Mouse (Mus musculus) stomach, postnatal 0 days (tissue): Measurements from ENCODE around the gene Prdm11. TPM values are rescaled to one million over a fixed set of nuclear protein-coding genes. Genes with fewer than 3 reads are reported as not detected.

Experiments
- ATAC-seq: fragments of 200-750 bp; cut with Nextera tagmentation; 2 replicates; pipeline ENCODE4 v1.8.0; 2017; ENCODE audit not compliant: low FRiP score, low TSS enrichment
- DNase-seq: peaks from one replicate; pipeline ENCODE4 v3.0.0-alpha.2; 2016; ENCODE audit warnings: low spot score
- H3K27ac ChIP-seq: fragments of 300-500 bp; sonication (generic); replicated peaks from 2 replicates; pipeline ENCODE4 v1.5.1; 2014; ENCODE audit warnings: mild to moderate bottlenecking, control low read depth
- H3K27me3 ChIP-seq: fragments of 300-500 bp; sonication (generic); 2 replicates; pipeline ENCODE4 v1.6.1; 2014; ENCODE audit warnings: low read length; ENCODE audit not compliant: control insufficient read depth, insufficient read depth
- H3K36me3 ChIP-seq: fragments of 300-500 bp; sonication (generic); 2 replicates; pipeline ENCODE4 v1.6.1; 2014; ENCODE audit warnings: low read length, mixed read lengths; ENCODE audit not compliant: control insufficient read depth, insufficient read depth
- H3K4me1 ChIP-seq: fragments of 300-500 bp; sonication (generic); replicated peaks from 2 replicates; pipeline ENCODE4 v1.6.1; 2014; ENCODE audit warnings: antibody characterized with exemption; ENCODE audit not compliant: control insufficient read depth, insufficient read depth
- H3K4me2 ChIP-seq: fragments of 300-500 bp; sonication (generic); replicated peaks from 2 replicates; pipeline ENCODE4 v1.6.1; 2014; ENCODE audit warnings: low read depth, mild to moderate bottlenecking, control low read depth, moderate library complexity
- H3K4me3 ChIP-seq: fragments of 300-500 bp; sonication (generic); 2 replicates; pipeline ENCODE4 v1.5.1; 2014; ENCODE audit warnings: low read depth, low read length, control low read depth
- H3K9ac ChIP-seq: fragments of 300-500 bp; sonication (generic); 2 replicates; pipeline ENCODE4 v1.6.1; 2014; ENCODE audit warnings: mild to moderate bottlenecking, low read length, control low read depth, mixed read lengths
- H3K9me3 ChIP-seq: fragments of 300-500 bp; sonication (generic); 2 replicates; pipeline ENCODE4 v1.6.1; 2016; ENCODE audit warnings: low read length; ENCODE audit not compliant: control insufficient read depth
- CTCF ChIP-seq: IDR thresholded peaks from 2 replicates; pipeline ENCODE4 v1.5.1; 2016; ENCODE audit warnings: antibody characterized with exemption, low read depth, mild to moderate bottlenecking, moderate library complexity
- EP300 ChIP-seq: optimal IDR thresholded peaks from 2 replicates; pipeline ENCODE3; 2016; ENCODE audit warnings: antibody characterized with exemption
- WGBS: fragments of 180-500 bp; shearing (Covaris S2); extraction: QIAGEN DNeasy Blood & Tissue Kit; methylation state at CpG from one replicate; pipeline ENCODE4 v1.1.7; 2014; 5-methylcytosine and 5-hydroxymethylcytosine counted together
- polyA plus RNA-seq: library from polyadenylated mRNA; unstranded; fragments of >200 nt; fragmentation: Nextera tagmentation; extraction: Ambion mirVana; gene quantifications from 2 replicates; pipeline ENCODE4 v1.2.1, GENCODE M21; 2015

The Prdm11 gene
- polyA plus RNA-seq, 1 experiment from 2014 or later, result 5.8 TPM

- no peak overlapping the region for H3K4me2 ChIP-seq
- no peak overlapping the region for H3K27ac ChIP-seq
- no peaks in the 10 kb centered on the region for H3K9me3 ChIP-seq
- 73% methylated on average over 11 of the region's 11 CpGs for WGBS
- H3K4me1 ChIP-seq, result 0 out of 2 replicates have a peak, but pooled peaks cover 3% of the 10 kb centered on the region
- DNase-seq, result no peak
- H3K36me3 ChIP-seq, result no peaks in the 10 kb centered on the region
- H3K9ac ChIP-seq, result no peak overlapping the region
- TF ChIP-seq CTCF (no peak), EP300 (no peak)
- no peak overlapping the region for H3K4me3 ChIP-seq
- no peaks in the 10 kb centered on the region for H3K27me3 ChIP-seq
- ATAC-seq, result no peak
Observed at GRCm38 (mm10) chr2:92945125-92945746, 100.7 kb downstream of the Prdm11 start.

GRCm38 (mm10) chr2:92944356-92944755, 101.6 kb downstream of the Prdm11 start:
- 83% methylated on average over 3 of the region's 3 CpGs for WGBS
- H3K4me3 ChIP-seq, result no peak overlapping the region
- no peak for ATAC-seq
- no peak overlapping the region for H3K27ac ChIP-seq
- H3K4me2 ChIP-seq, result no peak overlapping the region
- H3K4me1 ChIP-seq, result 0 out of 2 replicates have a peak, but pooled peaks cover 3% of the 10 kb centered on the region
- no peak for DNase-seq
- TF ChIP-seq CTCF (no peak), EP300 (no peak)
- no peaks in the 10 kb centered on the region for H3K27me3 ChIP-seq
- H3K9ac ChIP-seq, result no peak overlapping the region
- H3K9me3 ChIP-seq, result no peaks in the 10 kb centered on the region
- no peaks in the 10 kb centered on the region for H3K36me3 ChIP-seq

- Histone ChIP-seq H3K36me3 (no peaks in the 10 kb centered on the region), H3K9me3 (no peaks in the 10 kb centered on the region), H3K9ac (no peak overlapping the region), H3K4me1 (0 out of 2 replicates have a peak, but pooled peaks cover 3% of the 10 kb centered on the region), H3K4me3 (no peak overlapping the region), H3K4me2 (no peak overlapping the region), H3K27me3 (no peaks in the 10 kb centered on the region), H3K27ac (no peak overlapping the region)
- ATAC-seq (no peak), DNase-seq (no peak)
- TF ChIP-seq EP300, result no peak
- no peak for TF ChIP-seq CTCF
- WGBS, result 81% methylated on average over 3 of the region's 3 CpGs
Observed at GRCm38 (mm10) chr2:92943406-92943805, 102.6 kb downstream of the Prdm11 start.

GRCm38 (mm10) chr2:92941463-92941862, 104.5 kb downstream of the Prdm11 start:
- no peak overlapping the region; the same call in 1 of the 2 replicates for H3K4me2 ChIP-seq
- TF ChIP-seq CTCF (no peak), EP300 (no peak)
- 28% methylated on average over 3 of the region's 3 CpGs for WGBS
- H3K4me3 ChIP-seq, result no peak overlapping the region
- DNase-seq (no peak), ATAC-seq (no peak)
- H3K9me3 ChIP-seq, result no peaks in the 10 kb centered on the region
- no peaks in the 10 kb centered on the region for H3K27me3 ChIP-seq
- no peak overlapping the region for H3K27ac ChIP-seq
- H3K4me1 ChIP-seq, result no peaks in the 10 kb centered on the region
- no peaks in the 10 kb centered on the region for H3K36me3 ChIP-seq
- H3K9ac ChIP-seq, result no peak overlapping the region

- no peak overlapping the region for H3K4me3 ChIP-seq
- no peak overlapping the region for H3K27ac ChIP-seq
- WGBS, result 85% methylated on average over 9 of the region's 9 CpGs
- H3K9me3 ChIP-seq, result no peaks in the 10 kb centered on the region
- no peaks in the 10 kb centered on the region for H3K27me3 ChIP-seq
- H3K9ac ChIP-seq, result no peak overlapping the region
- no peaks in the 10 kb centered on the region for H3K4me1 ChIP-seq
- no peak for DNase-seq
- no peaks in the 10 kb centered on the region for H3K36me3 ChIP-seq
- H3K4me2 ChIP-seq, result no peak overlapping the region
- TF ChIP-seq EP300 (no peak), CTCF (no peak)
- ATAC-seq, result no peak
Observed at GRCm38 (mm10) chr2:92940963-92941362, 105.0 kb downstream of the Prdm11 start.

- no peaks in the 10 kb centered on the region for H3K9me3 ChIP-seq
- no peak overlapping the region for H3K4me2 ChIP-seq
- no peaks in the 10 kb centered on the region for H3K27me3 ChIP-seq
- ATAC-seq (no peak), DNase-seq (no peak)
- H3K9ac ChIP-seq, result no peak overlapping the region
- no peaks in the 10 kb centered on the region for H3K4me1 ChIP-seq
- no peak overlapping the region for H3K4me3 ChIP-seq
- H3K36me3 ChIP-seq, result no peaks in the 10 kb centered on the region
- no peak overlapping the region for H3K27ac ChIP-seq
- no peak for TF ChIP-seq EP300
- TF ChIP-seq CTCF, result no peak
- WGBS, result 94% methylated on average over 6 of the region's 7 CpGs
Observed at GRCm38 (mm10) chr2:92938827-92939226, 107.1 kb downstream of the Prdm11 start.
